ENCODE assay signal across 16 mouse cellular contexts in genomic region chr2:108766461-108766860, GRCm38 (mm10).
"Had no signal": no experiment of that assay in that cellular context is flagged by ENCODE, and none has a peak within 500 bp of the region (broad histone marks: within the 10 kb centered on the region; RNA-seq: fewer than 3 reads in every experiment).

No protein-coding gene starts in this region.

- H3K27me3 ChIP-seq: lung, embryonic 15.5 days; megakaryocyte, embryonic 14.5 days; midbrain, embryonic 13.5 days; midbrain, embryonic 15.5 days; neural tube, embryonic 12.5 days had no signal

- H3K4me1 ChIP-seq: lung, embryonic 15.5 days; megakaryocyte, embryonic 14.5 days; midbrain, embryonic 13.5 days; midbrain, embryonic 15.5 days; neural tube, embryonic 12.5 days had no signal

- H3K4me2 ChIP-seq: lung, embryonic 15.5 days; midbrain, embryonic 11.5 days; midbrain, embryonic 13.5 days; midbrain, embryonic 15.5 days; neural tube, embryonic 12.5 days had no signal

- H3K9ac ChIP-seq: lung, embryonic 15.5 days; midbrain, embryonic 13.5 days; midbrain, embryonic 15.5 days; neural tube, embryonic 12.5 days had no signal

- H3K27ac ChIP-seq: lung, embryonic 15.5 days; macrophage; midbrain, embryonic 13.5 days; midbrain, embryonic 15.5 days; neural tube, embryonic 12.5 days had no signal

- H3K9me3 ChIP-seq: lung, embryonic 15.5 days; megakaryocyte, embryonic 14.5 days; midbrain, embryonic 13.5 days; midbrain, embryonic 15.5 days; neural tube, embryonic 12.5 days had no signal

- ATAC-seq: lung, postnatal 0 days; midbrain, embryonic 13.5 days; midbrain, embryonic 15.5 days had no signal

- H3K4me3 ChIP-seq: lung, embryonic 15.5 days; megakaryocyte, embryonic 14.5 days; midbrain, embryonic 13.5 days; midbrain, embryonic 15.5 days; neural tube, embryonic 12.5 days had no signal

- DNase-seq: lung, adult 2 months; lung, postnatal 14 days; lung, postnatal 36 days; right cerebral cortex, postnatal 14 days; spleen, adult 18-20 months; thymus, adult 18-20 months; thymus, postnatal 14 days; thymus, postnatal 36 days had no signal

- H3K36me3 ChIP-seq: lung, embryonic 15.5 days; midbrain, embryonic 13.5 days; midbrain, embryonic 15.5 days; neural tube, embryonic 12.5 days had no signal
